In genomic region chr1:64790806-64791790, GRCm38 (mm10) we compare ENCODE assay signal across 8 mouse cellular contexts. TPM values are rescaled to one million over a fixed set of nuclear protein-coding genes. Genes with fewer than 3 reads are reported as not detected.
DNase-seq lines count a peak whose midpoint lies in the region; ATAC-seq and TF ChIP-seq lines count a peak whose summit lies in the region.

No protein-coding gene starts in this region.

- H3K27me3 ChIP-seq in hindbrain, embryonic 14.5 days (ENCODE audit: control insufficient read depth, insufficient read depth, low read length): no peaks in the 10 kb centered on the region
- H3K27me3 ChIP-seq in hindbrain, embryonic 10.5 days (ENCODE audit: insufficient read depth, poor library complexity, severe bottlenecking): no peaks in the 10 kb centered on the region
- H3K27me3 ChIP-seq in heart, postnatal 0 days (ENCODE audit: control insufficient read depth, insufficient read depth, low read length): no peaks in the 10 kb centered on the region

- peaks cover 15% of the 10 kb centered on the region for H3K4me1 ChIP-seq in hindbrain, embryonic 14.5 days (replicated peaks; ENCODE audit: control insufficient read depth, insufficient read depth, low read length)
- H3K4me1 ChIP-seq in hindbrain, embryonic 10.5 days (replicated peaks): peaks cover 20% of the 10 kb centered on the region
- H3K4me1 ChIP-seq in heart, postnatal 0 days (ENCODE audit: control insufficient read depth, insufficient read depth): peaks cover 44% of the 10 kb centered on the region
- peaks cover 26% of the 10 kb centered on the region for H3K4me1 ChIP-seq in olfactory bulb, adult 2 months (ENCODE audit: control insufficient read depth, insufficient read depth, low read length)

- no peak overlapping the region for H3K4me2 ChIP-seq in hindbrain, embryonic 14.5 days (replicated peaks)
- peak overlapping the region; percentile 10; the same call in 1 of the 2 replicates for H3K4me2 ChIP-seq in heart, postnatal 0 days (ENCODE audit: low read depth, low read length)

- WGBS in hindbrain, embryonic 14.5 days: 55% methylated on average over 9 of the region's 9 CpGs
- 71% methylated on average over 9 of the region's 9 CpGs for WGBS in hindbrain, embryonic 10.5 days
- 37% methylated on average over 9 of the region's 9 CpGs for WGBS in heart, postnatal 0 days
- WGBS in olfactory bulb, adult 2 months: 39% methylated on average over 9 of the region's 9 CpGs

- no peak for TF ChIP-seq EP300 in heart, postnatal 0 days (IDR thresholded peaks at IDR 0.05; ENCODE audit: low read depth)

- H3K36me3 ChIP-seq in hindbrain, embryonic 14.5 days (replicated peaks; ENCODE audit: control insufficient read depth, insufficient read depth): no peaks in the 10 kb centered on the region
- peaks cover 10% of the 10 kb centered on the region for H3K36me3 ChIP-seq in hindbrain, embryonic 10.5 days
- H3K36me3 ChIP-seq in heart, postnatal 0 days (replicated peaks; ENCODE audit: control insufficient read depth, insufficient read depth, low read length): 0 out of 2 replicates have a peak, but pooled peaks cover 7% of the 10 kb centered on the region

- no peak overlapping the region for H3K9ac ChIP-seq in hindbrain, embryonic 14.5 days
- 0 out of 2 replicates have a peak overlapping the region, but pooled peaks have one; percentile 8 for H3K9ac ChIP-seq in heart, postnatal 0 days (replicated peaks; ENCODE audit: low read depth, low read length)

- no peaks in the 10 kb centered on the region for H3K9me3 ChIP-seq in hindbrain, embryonic 14.5 days (ENCODE audit: control insufficient read depth, low read length)
- no peaks in the 10 kb centered on the region for H3K9me3 ChIP-seq in hindbrain, embryonic 10.5 days
- H3K9me3 ChIP-seq in heart, postnatal 0 days (replicated peaks; ENCODE audit: control insufficient read depth, low read length): no peaks in the 10 kb centered on the region

- ATAC-seq in hindbrain, embryonic 14.5 days (ENCODE audit: low FRiP score): no peak
- peak; percentile 75 for ATAC-seq in heart, postnatal 0 days (ENCODE audit: insufficient read depth, low read depth)

- no peak for TF ChIP-seq POLR2A in olfactory bulb, adult 2 months (IDR thresholded peaks at IDR 0.05; ENCODE audit: insufficient read depth, low read depth, low read length)

- H3K27ac ChIP-seq in hindbrain, embryonic 14.5 days: peak overlapping the region; percentile 63; the same call in 1 of the 2 replicates
- H3K27ac ChIP-seq in hindbrain, embryonic 10.5 days: no peak overlapping the region
- peak overlapping the region; percentile 85 for H3K27ac ChIP-seq in heart, postnatal 0 days (ENCODE audit: low read depth)
- peak overlapping the region; percentile 59 for H3K27ac ChIP-seq in olfactory bulb, adult 2 months (ENCODE audit: insufficient read depth, low read depth, low read length)

- DNase-seq in hindbrain, embryonic 14.5 days (ENCODE audit: low spot score): no peak
- DNase-seq in hindbrain, embryonic 10.5 days (ENCODE audit: low spot score): no peak
- peak; percentile 57 for DNase-seq in NIH3T3 (ENCODE audit: low read depth)
- peak; percentile 49 for DNase-seq in cerebellum, adult 9-11 months
- peak; percentile 63 for DNase-seq in heart, postnatal 0 days (ENCODE audit: low spot score)
- no peak for DNase-seq in lung, adult 18-20 months
- no peak for DNase-seq in urinary bladder, postnatal 25 days (ENCODE audit: low spot score)

- no peak overlapping the region for H3K4me3 ChIP-seq in hindbrain, embryonic 14.5 days (replicated peaks; ENCODE audit: low read length)
- no peak overlapping the region for H3K4me3 ChIP-seq in hindbrain, embryonic 10.5 days
- no peak overlapping the region for H3K4me3 ChIP-seq in heart, postnatal 0 days (ENCODE audit: low read depth, low read length)
- no peak overlapping the region for H3K4me3 ChIP-seq in olfactory bulb, adult 2 months (ENCODE audit: insufficient read depth, low read depth, low read length)

- TF ChIP-seq CTCF in heart, postnatal 0 days (IDR thresholded peaks at IDR 0.05; ENCODE audit: low read depth): no peak
- TF ChIP-seq CTCF in olfactory bulb, adult 2 months (IDR thresholded peaks at IDR 0.05; ENCODE audit: insufficient read depth, low read depth, low read length): no peak

RNA-seq across cellular contexts. Expression of gene Fzd5, which starts 53.5 kb away (rescaled TPM):
- 0.23 and 0.29 TPM in 2 replicates for polyA plus RNA-seq in hindbrain, embryonic 14.5 days (2014; fragmentation: Nextera tagmentation; extraction: Ambion mirVana)
- polyA plus RNA-seq in hindbrain, embryonic 10.5 days (2016; fragmentation: Nextera tagmentation; extraction: Ambion mirVana): 0.37 and 0.62 TPM in 2 replicates
- 6.0 and 17.9 TPM in 2 replicates for total RNA-seq in heart, postnatal 0 days (2014; rRNA removed; ENCODE audit: low replicate concordance)
- 1.3 and 1.4 TPM in 2 replicates for polyA plus RNA-seq in heart, postnatal 0 days (2015; fragmentation: Nextera tagmentation; extraction: Ambion mirVana)
- not detected in 2 replicates for polyA plus RNA-seq in olfactory bulb, adult 2 months (2012; ENCODE audit: insufficient read depth, insufficient read length, low replicate concordance, missing spikeins)

Comparison
In these comparisons a context has a peak if more than half of its experiments do, and no peak if none do; other contexts are left out.
1. DNase-seq: peak in NIH3T3 (single experiment), cerebellum, adult 9-11 months (single experiment) and heart, postnatal 0 days (single experiment); none in hindbrain, embryonic 14.5 days (single experiment), hindbrain, embryonic 10.5 days (single experiment), lung, adult 18-20 months (0 of 2) and urinary bladder, postnatal 25 days (single experiment).